Mouse (Mus musculus) testis, adult 2 months (tissue): Measurements from ENCODE around the gene Chrna1.

Source experiments
- CTCF ChIP-seq: fragments of 200-500 bp; IDR thresholded peaks from 2 replicates; pipeline ENCODE4 v1.5.1; 2012; ENCODE audit warnings: low read depth, mild to moderate bottlenecking, inconsistent platforms, low read length, moderate library complexity; ENCODE audit not compliant: control insufficient read depth, insufficient read depth, insufficient replicate concordance
- POLR2A ChIP-seq: fragments of 200-500 bp; IDR thresholded peaks from 2 replicates; pipeline ENCODE4 v1.6.1; 2012; ENCODE audit warnings: low read depth, mild to moderate bottlenecking, inconsistent platforms, low read length, moderate library complexity; ENCODE audit not compliant: control insufficient read depth

DNA sequence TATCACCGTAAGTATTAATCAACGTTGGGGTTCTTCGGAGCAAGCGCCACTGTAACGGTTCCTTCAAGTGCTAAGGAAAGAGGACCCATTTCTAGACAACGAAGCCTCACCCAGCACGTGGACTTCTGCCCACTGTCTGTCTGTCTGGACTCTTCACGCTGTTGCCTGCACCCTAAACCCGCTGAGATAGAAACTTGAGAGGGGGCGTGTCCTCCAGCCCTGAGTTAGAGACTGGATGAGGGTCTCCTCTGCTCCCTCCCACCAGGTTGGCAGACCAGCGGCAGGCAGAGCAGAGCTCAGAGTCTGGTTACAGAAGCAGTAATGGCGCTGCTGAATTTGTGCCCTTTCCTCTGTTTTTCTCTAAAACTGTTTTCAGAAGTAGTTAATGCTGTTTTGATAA is 10.0 kb upstream of the Chrna1 start:
- TF ChIP-seq POLR2A: no peak
- TF ChIP-seq CTCF: no peak
